Mouse (Mus musculus): Measurements from ENCODE around the gene Clic5. TPM values are rescaled to one million over a fixed set of nuclear protein-coding genes. Genes with fewer than 3 reads are reported as not detected.
A peak's percentile ranks its signal among the peaks of the same experiment; 100 is the strongest.
"Not testable (repeated sequence)": the region's sequence is repeated elsewhere in the genome, so short reads cannot be mapped to it uniquely, and the experiment has no call there.

The Clic5 gene
- total RNA-seq (2017), result 0.32 to 2.0 TPM (median 0.67 TPM) in 3 replicates

GRCm38 (mm10) chr17:44188042-44188768 is at the start of gene Clic5:
Gene Clic5 (plus strand): TSS chr17:44188584.
- 0 out of 2 replicates have a peak, but pooled peaks have one; percentile 23 for ATAC-seq (replicated peaks; ENCODE audit: insufficient number of reproducible peaks, low FRiP score, low TSS enrichment, poor library complexity, severe bottlenecking)

- ATAC-seq (replicated peaks; ENCODE audit: insufficient number of reproducible peaks, low FRiP score, low TSS enrichment, poor library complexity, severe bottlenecking), result no peak
These were observed 42.6 kb upstream of the Clic5 start for GRCm38 (mm10) chr17:44145806-44146205.

DNA sequence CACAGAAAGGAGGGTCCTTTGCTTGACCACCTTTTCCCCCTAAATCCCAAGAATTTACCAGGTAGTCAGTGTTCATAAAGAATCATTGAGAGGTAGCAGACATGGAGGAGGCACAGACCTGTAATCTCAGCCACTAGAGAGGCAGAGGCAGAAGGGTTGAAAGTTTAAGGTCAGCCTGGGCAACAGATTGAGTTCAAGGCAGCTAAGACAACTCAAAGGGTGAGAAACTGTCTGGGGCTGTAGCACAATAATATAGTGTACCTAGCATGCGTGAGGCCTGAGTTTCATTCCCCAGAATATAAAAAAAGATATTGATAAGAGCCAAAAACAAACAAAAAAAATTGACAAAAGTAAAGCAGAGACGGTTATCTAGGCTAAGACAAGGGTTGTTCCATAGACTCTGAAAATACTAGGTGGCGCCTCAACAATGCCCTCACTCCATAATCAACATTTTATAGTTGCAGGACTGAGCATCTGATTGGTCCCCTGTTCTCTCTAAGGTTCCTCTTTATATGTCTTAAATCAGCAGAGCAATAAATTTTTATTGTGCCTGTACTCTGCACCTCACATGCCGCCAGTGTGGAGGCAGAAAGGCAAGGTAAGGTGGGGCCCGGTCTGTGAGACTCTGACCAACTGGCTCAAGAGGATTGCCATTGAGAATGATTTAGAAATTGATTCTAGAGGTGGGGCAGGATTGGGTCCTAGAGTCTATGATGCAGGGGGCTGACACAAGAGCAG is 40.1 kb upstream of the Clic5 start:
- ATAC-seq (replicated peaks; ENCODE audit: insufficient number of reproducible peaks, low FRiP score, low TSS enrichment, poor library complexity, severe bottlenecking), result no peak

DNA sequence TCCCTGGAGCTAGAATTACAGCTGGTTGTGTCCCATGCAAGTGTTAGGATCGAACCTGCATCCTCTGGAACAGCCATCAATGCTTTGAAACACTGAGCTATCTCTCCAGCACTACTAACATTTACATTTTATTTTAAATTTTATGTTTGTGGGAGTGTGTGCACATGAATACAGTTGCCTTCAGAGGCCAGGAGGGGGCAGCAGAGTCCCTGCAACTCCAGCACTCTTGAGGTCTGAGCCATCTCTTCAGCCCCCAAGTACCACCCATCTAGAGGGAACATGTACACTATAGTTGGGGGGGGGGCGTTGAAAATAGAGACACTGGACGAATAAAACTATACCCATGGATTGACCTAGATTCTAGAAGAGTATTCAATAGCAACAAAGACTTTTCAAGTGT is 37.3 kb upstream of the Clic5 start:
- ATAC-seq (replicated peaks; ENCODE audit: insufficient number of reproducible peaks, low FRiP score, low TSS enrichment, poor library complexity, severe bottlenecking), result no peak

DNA sequence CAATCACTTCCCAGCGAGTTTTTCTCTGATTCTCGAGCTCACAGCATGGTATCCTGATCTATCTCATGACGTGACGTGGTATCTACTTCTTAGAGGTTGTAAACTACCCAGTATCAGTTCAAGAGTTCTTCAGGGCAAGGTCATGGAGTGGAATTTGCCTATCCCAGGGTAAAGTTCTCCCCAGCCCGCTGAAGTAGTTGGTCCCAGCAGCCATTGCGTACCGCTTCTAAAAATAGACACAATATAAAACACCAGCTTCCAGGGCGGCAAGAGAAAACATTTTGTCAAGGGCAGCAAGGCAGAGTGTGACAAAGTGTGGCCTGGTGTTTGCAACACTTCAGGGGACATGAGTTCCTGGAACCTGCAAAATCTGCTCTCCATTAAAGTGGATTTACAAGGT is 36.5 kb upstream of the Clic5 start:
- ATAC-seq (replicated peaks; ENCODE audit: insufficient number of reproducible peaks, low FRiP score, low TSS enrichment, poor library complexity, severe bottlenecking), result no peak

DNA sequence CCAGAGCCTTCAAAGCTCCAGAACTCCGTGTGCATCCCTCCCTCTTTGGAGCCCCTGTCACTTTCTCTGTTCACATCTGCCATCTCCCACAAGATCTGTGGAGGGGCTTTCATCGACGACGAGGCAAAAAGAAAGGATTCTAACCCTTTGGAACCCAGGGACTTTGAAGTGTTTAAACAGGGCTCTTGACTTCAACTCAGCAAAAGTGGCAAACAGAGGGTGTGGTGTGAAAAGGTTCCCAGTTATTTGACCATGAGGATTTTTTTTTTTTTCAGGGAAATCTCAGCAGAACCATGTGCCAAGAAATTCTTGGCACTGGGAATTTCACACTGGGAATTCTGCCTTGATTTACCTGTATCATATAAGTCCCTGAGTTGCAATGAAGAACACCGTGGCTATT is 34.5 kb upstream of the Clic5 start:
- ATAC-seq (replicated peaks; ENCODE audit: insufficient number of reproducible peaks, low FRiP score, low TSS enrichment, poor library complexity, severe bottlenecking), result no peak

GRCm38 (mm10) chr17:44155204-44155603 is 33.2 kb upstream of the Clic5 start:
- no peak for ATAC-seq (replicated peaks; ENCODE audit: insufficient number of reproducible peaks, low FRiP score, low TSS enrichment, poor library complexity, severe bottlenecking)

DNA sequence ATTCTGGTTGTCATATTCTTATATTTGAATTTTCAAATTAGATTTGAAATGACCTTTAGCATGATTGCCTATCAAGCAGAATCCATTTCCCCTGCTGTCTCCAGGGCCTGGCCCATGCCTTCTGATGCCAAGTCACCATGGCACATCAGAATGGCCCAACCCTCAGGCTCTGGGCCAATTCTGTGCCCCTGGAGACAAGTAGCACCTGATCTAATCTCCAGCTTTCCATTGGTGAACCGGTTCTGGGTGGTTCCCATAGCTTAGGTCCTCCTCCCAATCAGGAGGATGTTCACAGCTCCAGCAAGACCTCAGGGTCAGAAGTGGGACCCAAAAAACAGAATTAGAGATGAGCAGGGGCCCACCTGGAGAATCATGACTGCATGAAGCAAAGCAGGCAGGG is 30.2 kb upstream of the Clic5 start:
- ATAC-seq (replicated peaks; ENCODE audit: insufficient number of reproducible peaks, low FRiP score, low TSS enrichment, poor library complexity, severe bottlenecking), result no peak

GRCm38 (mm10) chr17:44160449-44160848 is 27.9 kb upstream of the Clic5 start:
- no peak for ATAC-seq (replicated peaks; ENCODE audit: insufficient number of reproducible peaks, low FRiP score, low TSS enrichment, poor library complexity, severe bottlenecking)

- ATAC-seq (replicated peaks; ENCODE audit: insufficient number of reproducible peaks, low FRiP score, low TSS enrichment, poor library complexity, severe bottlenecking), result no peak
These were observed 25.9 kb upstream of the Clic5 start for GRCm38 (mm10) chr17:44162514-44162913.

DNA sequence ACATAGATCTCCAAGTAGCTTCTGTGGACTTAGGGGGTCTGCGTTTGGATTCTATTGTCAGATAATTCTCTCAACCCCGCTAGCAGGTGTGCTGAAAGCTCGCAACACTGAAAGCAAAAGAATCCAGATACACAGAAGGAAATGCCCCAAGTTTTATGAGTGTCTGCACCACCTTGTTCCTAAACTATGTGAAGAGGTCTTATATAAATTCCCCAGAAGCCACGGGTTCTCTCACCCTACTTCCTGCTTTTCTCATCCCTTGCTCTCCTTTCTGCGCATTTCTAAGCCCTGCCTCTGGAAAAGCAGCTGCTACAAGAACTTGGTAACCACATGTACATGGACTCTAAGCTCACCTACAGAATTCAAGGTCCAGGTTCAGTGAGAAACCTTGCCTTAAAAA is 25.4 kb upstream of the Clic5 start:
- no peak for ATAC-seq (replicated peaks; ENCODE audit: insufficient number of reproducible peaks, low FRiP score, low TSS enrichment, poor library complexity, severe bottlenecking)

DNA sequence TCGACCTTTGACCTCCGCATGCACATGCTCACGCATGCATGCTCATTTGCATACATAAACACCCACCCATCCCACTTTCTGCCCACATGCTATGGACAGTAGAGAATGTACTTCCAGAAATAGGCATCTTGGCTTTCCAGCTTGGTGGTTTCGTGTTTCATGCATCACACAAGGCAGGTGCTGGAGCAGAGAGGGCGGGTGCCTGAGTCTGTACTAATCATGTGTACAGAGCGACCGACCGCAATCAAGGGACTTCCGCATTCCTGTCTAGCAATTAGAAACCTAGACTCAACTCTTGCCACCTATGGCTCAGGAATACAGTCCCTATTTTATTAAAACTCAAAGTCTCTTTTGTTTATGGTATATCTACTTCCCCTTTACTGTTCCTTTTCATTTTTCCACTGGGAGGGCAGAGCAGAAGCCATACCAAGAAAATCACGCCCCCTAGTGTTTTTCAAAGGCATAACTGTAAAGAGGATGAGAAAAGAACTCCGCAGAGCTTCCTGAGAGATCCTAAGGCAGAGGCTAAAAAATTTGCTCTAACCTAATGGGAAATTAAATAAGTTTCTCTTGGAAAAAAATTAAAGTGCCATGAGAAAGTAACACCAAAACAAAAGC is 22.5 kb upstream of the Clic5 start:
- ATAC-seq (replicated peaks; ENCODE audit: insufficient number of reproducible peaks, low FRiP score, low TSS enrichment, poor library complexity, severe bottlenecking), result no peak

DNA sequence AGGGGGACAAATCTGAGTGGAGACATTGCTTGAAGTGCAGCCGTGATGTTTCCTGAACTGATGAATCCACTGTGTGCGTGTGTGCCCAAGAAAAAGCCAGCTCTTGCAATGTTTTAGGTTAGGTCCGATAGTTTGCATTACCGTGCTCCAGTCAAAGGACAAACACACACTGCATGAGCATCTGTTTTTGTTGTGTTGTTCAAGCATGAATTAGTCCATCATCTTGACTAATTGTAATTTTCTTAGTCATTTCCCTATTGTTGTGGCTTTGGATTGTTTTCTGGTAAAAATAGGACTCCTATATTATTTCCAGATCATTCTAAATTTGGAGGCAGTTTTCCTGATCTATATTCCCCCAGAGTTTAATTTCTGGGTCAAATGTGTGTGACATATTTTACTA is 18.7 kb upstream of the Clic5 start:
- ATAC-seq (replicated peaks; ENCODE audit: insufficient number of reproducible peaks, low FRiP score, low TSS enrichment, poor library complexity, severe bottlenecking), result no peak

DNA sequence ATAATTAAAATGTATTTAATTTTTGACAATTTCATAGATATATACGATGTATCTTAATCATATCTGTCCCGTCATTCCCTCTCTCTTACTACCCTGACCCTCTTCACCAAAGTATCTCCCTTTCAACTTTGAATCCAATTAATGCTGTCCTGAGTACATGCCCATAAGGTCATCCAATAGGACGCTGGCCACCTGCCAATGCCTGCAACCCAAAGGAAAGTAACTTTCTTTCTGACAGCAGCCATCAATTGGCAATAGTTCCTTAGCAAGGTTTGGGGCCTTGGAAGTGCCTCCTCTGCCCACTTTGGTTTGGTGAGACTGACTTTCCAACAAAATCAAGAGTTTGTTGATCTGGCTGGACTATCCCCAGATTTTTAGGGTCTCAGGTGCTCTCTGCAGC is 18.1 kb upstream of the Clic5 start:
- no peak for ATAC-seq (replicated peaks; ENCODE audit: insufficient number of reproducible peaks, low FRiP score, low TSS enrichment, poor library complexity, severe bottlenecking)

DNA sequence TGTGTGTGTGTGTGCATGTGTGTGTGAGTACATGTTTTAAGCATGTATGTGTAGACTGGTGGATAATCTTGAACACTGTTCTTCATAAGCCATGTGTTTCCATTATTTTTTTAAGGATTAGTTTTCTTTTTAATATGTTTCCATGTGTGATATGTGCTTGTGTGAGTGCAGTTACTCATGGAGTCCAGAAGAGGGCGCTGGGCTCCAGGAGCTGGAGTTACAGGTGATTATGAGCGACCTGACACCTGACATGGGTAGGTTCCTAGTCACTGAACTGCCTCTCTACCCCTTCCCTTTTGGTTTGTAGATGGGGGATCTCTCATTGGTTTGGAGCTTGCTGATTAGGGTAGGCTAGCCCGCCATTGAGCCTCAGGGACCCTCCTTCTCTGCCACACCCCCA is 16.5 kb upstream of the Clic5 start:
- ATAC-seq (replicated peaks; ENCODE audit: insufficient number of reproducible peaks, low FRiP score, low TSS enrichment, poor library complexity, severe bottlenecking), result no peak

DNA sequence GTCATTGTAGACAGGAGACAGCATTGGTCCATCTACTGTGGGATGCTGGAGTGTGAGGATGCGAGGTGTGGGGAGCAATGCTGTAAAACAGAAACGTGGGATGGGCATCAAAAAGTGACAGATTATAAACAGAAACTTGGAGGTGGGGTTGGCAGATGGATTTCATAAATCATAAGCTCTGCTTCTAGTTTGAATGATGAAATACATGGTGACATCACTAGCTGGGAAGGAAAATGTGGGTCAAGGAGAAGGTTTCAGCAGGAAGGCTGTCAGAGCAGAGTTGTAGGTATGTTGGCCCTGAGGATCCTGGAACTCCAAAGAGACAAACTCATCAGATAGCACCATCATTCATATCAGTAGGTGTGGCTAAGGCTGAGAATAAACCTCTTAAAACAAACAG is 15.0 kb upstream of the Clic5 start:
- no peak for ATAC-seq (replicated peaks; ENCODE audit: insufficient number of reproducible peaks, low FRiP score, low TSS enrichment, poor library complexity, severe bottlenecking)

DNA sequence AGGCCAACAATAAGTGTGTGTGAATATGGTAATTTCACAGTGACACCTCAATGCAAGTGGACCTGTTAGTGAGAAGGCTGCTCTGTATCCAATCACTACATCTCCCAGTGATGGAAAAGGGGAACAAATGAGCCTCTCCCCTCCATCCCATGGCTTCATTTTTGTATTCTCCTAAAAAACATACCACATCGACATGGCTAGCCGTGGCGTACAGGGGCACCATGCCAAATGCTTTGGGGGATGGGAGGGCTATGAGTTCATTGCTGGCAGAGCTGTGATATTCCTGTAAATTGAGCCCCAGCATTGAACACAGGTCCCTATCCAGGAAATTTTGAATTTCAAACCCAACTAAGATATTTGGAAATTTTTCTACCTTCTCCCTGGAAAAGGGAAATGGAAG is 11.1 kb upstream of the Clic5 start:
- ATAC-seq (replicated peaks; ENCODE audit: insufficient number of reproducible peaks, low FRiP score, low TSS enrichment, poor library complexity, severe bottlenecking), result no peak

DNA sequence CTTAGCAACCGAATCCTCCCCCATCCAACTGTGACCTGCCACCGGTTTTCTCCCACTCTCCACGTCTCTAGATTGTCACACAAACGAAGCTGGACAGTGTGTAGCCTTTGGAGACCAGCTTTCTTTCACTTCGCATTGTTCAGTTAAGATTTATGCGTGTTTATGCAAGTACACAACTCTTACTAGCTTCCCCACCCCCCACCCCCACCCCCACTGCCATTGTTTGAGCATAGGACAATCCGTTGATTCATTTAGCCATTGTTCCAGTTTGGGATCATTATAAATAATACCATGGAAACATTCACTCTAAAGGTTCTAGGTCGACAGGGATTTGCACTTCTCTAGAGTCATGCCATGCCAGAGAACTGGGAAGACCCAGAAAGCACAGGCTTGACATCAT is 7.0 kb upstream of the Clic5 start:
- ATAC-seq (replicated peaks; ENCODE audit: insufficient number of reproducible peaks, low FRiP score, low TSS enrichment, poor library complexity, severe bottlenecking), result no peak

- no peak for ATAC-seq (replicated peaks; ENCODE audit: insufficient number of reproducible peaks, low FRiP score, low TSS enrichment, poor library complexity, severe bottlenecking)
These were observed 1.5 kb upstream of the Clic5 start for GRCm38 (mm10) chr17:44186871-44187270.

GRCm38 (mm10) chr17:44187537-44187936 is 847 bp upstream of the Clic5 start:
- not testable (repeated sequence) for ATAC-seq (replicated peaks; ENCODE audit: insufficient number of reproducible peaks, low FRiP score, low TSS enrichment, poor library complexity, severe bottlenecking)
